Mouse (Mus musculus) fat pad, adult 2 months (tissue): ENCODE results near the gene Olfr65.

Experiments
- DNase-seq: peaks from one replicate; pipeline ENCODE4 v3.0.0-alpha.2; 2011; ENCODE audit warnings: low read depth, low spot score; ENCODE audit errors: extremely low read depth

Gene Olfr65

GRCm38 (mm10) chr7:103903187-103903586, at the start of gene Olfr65:
Gene Olfr65 (plus strand): TSS chr7:103903487.
- DNase-seq = no peak

GRCm38 (mm10) chr7:103854669-103855068, 48.6 kb upstream of the Olfr65 start:
- no peak for DNase-seq

DNA sequence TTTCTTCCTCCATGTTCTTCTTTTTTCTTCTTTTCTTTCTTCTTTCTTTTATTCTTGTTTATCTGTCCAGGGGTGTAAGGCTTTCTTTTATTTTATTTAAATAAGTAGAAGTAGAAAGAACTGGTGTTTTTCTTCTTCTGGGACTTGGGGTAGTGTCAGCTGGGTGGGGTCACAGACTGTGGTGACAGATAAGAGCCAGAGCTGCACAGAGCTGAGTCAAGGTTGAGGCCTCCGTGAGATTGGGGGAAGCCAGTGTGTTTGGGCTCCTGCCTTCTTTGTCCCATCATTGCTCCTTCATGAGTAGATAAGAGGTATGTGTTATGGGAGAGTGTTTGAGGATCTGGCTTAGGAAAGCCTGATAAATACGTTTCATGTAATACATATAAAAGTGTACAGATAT, 44.2 kb upstream of the Olfr65 start:
- DNase-seq = no peak

DNA sequence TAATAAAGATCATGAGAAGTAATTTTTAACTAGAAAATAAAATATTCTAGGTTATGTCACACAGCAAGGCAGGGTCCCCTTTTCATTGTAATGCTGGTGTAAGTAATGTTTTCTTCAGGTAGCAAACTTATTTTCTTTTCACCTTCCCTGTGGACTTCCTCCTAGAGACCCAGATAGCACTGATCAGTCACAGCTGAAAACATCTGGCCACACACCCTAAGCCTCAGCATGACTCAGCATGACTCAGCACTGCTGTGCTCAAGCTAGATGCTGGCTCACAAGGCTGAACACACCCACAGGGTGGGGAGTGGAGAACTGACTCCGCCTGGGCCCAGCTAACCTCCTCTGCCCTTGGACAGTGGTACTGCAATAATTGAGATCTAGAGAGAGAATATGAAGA, 42.4 kb upstream of the Olfr65 start:
- DNase-seq = no peak

GRCm38 (mm10) chr7:103861531-103861930, 41.8 kb upstream of the Olfr65 start:
- no peak for DNase-seq

GRCm38 (mm10) chr7:103865716-103866115, 37.6 kb upstream of the Olfr65 start:
- no peak for DNase-seq

GRCm38 (mm10) chr7:103870667-103871066, 32.6 kb upstream of the Olfr65 start:
- DNase-seq = no peak

- no peak for DNase-seq
Measured at GRCm38 (mm10) chr7:103873064-103873463, 30.2 kb upstream of the Olfr65 start.

GRCm38 (mm10) chr7:103874451-103874850, 28.8 kb upstream of the Olfr65 start:
- no peak for DNase-seq

DNA sequence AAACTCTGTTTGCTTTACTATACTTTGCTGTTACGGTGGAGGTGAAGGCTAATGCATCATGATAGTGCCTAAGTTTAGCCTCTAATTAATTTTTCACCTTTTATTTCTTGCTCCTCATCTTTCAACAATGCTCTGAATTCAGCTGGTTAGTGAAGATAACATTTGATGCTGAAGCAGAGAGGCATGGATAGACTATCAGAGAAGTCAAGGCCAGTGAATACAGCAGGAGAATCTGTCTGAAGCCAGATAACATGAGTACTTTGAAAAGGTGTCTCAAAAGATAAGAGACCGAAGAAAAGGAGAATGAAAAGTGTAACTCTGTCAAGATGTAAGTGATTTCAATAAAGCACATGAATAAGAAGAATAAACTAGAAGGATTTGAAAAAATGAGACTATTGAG, 26.2 kb upstream of the Olfr65 start:
- no peak for DNase-seq

DNA sequence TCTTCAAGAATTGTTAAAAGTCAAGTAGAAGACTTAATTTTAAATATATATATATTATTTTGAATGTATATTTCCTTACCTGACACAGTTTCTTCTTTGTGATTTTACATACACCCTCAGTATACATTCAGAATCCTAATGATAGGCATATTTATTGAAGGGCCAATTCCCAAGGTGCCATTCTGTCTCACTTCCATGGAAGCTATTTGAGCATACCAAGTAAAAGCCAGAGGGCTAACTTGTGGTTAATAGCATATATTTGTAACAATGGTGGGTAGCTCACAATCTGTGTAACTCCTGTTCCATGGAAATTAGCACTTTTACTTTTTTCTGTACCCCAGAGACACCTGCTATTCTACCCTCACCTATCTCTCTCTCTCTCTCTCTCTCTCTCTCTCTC, 17.1 kb upstream of the Olfr65 start, which contains the start of gene Olfr66:
TSS of gene Olfr66 (minus strand) at position 101 of the 400 bp plus-strand sequence.
- no peak for DNase-seq

- no peak for DNase-seq
Measured at GRCm38 (mm10) chr7:103894385-103894784, 8.9 kb upstream of the Olfr65 start, which contains the start of gene Olfr64. Gene Olfr64 (minus strand): TSS chr7:103894485.

DNA sequence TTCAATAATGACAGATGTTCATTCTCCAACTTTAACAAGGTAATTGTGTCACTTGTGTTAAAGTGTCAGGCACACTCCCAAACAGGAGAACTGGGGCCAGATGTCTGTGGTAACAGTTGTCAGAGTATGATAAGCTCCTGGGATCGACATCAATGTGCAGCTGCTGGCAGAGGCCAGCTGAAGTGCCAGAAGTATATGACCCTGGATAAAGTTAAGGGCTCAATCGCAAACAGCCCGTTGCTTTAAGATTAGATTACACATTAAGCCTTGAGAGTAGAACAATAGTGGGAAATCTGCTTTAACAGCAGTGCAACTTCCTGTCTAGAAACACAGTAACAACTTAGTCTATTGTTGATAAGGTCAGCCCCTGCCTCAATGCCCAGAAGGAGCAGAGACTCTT, 6.8 kb downstream of the Olfr65 start:
- no peak for DNase-seq

DNA sequence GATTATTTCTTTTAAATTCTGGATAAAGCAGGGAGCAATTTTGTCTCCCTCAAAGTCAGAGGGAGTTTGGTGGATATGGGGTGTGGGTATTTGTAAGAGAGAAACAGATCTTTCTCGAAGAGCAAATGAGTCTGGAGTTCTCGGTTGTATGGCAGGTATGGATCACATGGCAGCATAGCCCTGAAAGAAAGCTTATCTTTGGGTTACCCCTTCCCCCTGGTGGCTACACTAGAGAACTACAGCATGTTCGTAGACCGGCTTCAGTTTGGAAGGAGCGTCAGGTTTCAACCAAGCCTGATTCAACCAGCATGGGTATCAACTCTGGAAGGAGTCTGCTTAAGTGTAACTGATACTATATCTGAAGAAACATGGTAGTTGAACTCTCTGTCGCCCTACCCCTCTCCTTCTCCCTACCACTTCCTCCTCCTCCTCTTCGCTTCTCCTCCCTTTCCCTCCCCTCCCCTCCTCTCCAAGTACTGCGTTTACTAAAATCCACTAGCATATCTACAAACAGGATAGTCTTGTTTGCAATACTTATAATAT, 9.8 kb downstream of the Olfr65 start:
- no peak for DNase-seq

DNA sequence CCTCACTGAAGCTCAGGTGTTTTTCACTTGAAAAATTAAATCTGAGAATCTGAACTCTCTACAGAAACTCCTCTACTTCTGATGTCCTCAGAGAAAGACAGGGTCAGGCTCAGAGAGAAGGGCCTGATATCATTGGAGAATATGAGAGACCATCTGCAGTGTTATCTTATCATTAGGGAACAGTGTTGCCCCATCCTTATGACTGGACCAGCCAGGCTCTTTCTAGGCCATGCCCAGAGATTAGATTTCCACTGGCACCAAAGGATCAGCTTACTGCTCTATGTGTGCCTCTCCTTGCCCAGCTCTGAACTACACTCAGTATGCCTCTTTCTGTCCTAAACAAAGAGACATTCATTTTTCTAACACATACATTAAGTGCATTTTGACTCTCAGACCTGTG, 12.1 kb downstream of the Olfr65 start:
- DNase-seq = no peak

DNA sequence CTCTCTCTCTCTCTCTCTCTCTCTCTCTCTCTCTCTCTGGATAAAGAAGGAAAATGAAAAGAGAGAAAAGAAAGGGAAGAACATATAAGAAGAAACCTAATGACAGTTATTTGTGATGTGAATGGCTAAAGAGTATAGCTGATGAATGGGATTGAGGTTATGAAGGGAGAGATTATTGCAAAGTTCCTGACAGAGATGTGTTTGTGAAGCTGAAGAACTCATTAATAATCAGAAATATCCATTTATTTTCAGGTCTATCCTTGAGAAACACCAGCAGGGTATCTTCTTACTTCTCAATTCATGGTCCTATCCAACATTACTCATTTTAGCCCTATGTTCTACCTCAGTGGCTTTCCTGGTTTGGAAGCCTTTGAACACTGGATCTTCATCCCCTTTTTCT, 25.2 kb downstream of the Olfr65 start, which contains the start of gene Olfr631:
TSS of gene Olfr631 (plus strand) at position 301 of the 400 bp plus-strand sequence.
- no peak for DNase-seq

DNA sequence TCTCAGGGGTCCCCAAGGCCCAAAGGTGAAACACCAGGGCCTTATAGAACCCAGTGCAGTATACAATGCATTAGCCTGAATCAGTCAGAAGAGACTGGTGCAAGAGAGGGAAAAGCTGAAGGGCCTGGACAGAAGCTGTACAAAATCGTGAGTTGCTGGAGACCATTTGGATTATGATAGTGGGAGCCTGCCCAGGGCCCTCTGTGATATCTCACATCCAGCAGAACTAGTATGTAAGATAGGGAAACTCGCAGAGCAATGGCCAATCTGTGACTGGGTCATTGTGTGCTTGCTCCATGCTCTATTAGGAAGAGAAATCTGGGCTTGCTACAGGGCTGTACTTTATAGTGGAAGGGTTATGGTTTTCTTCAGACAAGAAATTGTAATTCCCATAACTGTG, 31.0 kb downstream of the Olfr65 start, which contains the start of gene Olfr632:
TSS of gene Olfr632 (plus strand) at position 84 of the 400 bp plus-strand sequence.
- no peak for DNase-seq

DNA sequence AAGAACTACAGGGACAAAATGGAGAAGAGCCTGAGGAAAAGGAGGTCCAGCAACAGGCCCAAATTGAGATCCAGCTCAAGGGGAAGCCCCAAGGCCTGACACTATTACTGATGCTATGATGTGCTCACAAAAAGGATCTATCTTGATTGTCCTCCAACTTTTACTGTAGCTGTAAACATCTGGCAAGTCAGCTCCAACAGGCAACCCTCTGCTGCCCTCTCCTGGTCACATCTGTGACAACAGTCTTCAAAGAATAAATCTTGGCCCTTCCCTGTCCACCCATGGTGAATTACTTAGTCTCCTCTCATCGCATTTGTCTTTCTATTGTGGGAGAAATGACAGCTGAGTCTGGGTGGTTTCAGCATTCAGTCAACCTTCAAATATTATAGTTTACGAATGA, 39.4 kb downstream of the Olfr65 start:
- DNase-seq = no peak

DNA sequence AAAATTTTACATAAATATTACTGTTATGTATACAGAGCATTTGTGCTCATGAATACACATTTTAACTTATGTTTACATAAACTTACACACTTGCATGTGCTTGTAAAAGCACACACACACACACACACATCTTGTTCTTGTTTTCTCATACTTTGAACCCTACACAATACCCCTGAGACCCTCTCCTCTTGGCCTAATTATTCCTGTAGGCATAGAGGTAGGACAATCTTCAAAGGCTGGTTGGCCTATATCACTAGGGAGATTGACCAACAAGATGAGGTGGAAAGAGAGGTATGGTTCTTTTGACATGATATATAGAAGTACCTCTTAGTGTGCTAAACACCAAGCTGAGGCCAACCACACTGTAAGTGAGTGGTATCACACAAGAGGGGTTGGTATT, 40.9 kb downstream of the Olfr65 start, which contains the start of gene Olfr633:
TSS of gene Olfr633 (plus strand) at position 301 of the 400 bp plus-strand sequence.
- no peak for DNase-seq
